Mouse (Mus musculus): ENCODE measurements around the gene Rtkn2. TPM values are rescaled to one million over a fixed set of nuclear protein-coding genes. Genes with fewer than 3 reads are reported as not detected.

The Rtkn2 gene
- polyA plus RNA-seq, 1 experiment, result 0.09 TPM

DNA sequence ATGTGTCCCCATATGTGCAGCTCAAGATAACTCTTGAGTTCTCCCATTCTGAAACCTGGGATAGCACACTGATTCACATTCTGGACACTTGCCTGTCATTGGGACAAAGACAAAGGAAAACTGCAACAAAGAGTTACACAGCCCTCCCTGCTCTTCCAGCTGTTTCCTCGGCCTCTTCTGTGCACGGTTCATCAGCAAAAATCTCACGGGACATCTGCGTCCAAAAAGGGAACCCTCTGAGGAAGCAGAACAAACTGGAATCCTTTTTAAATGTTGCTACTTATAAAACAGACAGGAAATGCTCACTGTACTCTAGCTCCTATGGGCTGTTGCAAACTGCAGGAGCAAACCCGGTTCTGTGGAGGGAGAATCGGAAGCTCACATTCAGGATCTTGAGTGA, 13.3 kb upstream of the Rtkn2 start:
- no peaks in the 10 kb centered on the region for H3K4me1 ChIP-seq (ENCODE audit: control insufficient read depth, insufficient read depth, insufficient read length)
- TF ChIP-seq POLR2A (IDR thresholded peaks at IDR 0.05; ENCODE audit: low read depth, low read length), result no peak
- no peak for TF ChIP-seq CTCF (IDR thresholded peaks at IDR 0.05; ENCODE audit: extremely low read depth, insufficient read depth, insufficient read length, insufficient replicate concordance)
- WGBS, result 6% methylated on average over 6 of the region's 6 CpGs

DNA sequence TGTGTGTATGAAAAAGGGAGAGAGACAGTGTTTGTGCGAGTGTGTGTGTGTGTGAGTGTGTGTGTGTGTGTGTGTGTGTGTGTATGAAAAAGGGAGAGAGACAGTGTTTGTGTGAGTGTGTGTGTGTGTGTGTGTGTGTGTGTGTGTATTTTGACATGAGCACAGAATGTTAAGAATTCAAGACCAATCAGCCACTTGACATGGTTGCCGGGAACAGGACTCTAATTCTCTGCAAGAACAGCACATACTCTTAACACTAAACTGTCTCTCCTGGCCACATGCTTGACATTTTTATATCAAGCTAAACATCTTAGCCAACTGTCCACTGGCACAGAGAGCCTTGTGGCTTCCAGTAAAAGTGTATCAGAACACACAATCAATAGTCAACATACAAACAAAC, 12.4 kb upstream of the Rtkn2 start:
- Histone ChIP-seq H3K27ac (ENCODE audit: insufficient read depth, low read length) (no peak overlapping the region), H3K36me3 (ENCODE audit: control insufficient read depth, insufficient read depth, low read length) (no peaks in the 10 kb centered on the region), H3K4me1 (ENCODE audit: control insufficient read depth, insufficient read depth, insufficient read length) (no peaks in the 10 kb centered on the region), H3K4me3 (ENCODE audit: extremely low read depth, insufficient read depth, insufficient read length) (no peak overlapping the region), H3K27me3 (ENCODE audit: control insufficient read depth, insufficient read depth, low read length) (no peaks in the 10 kb centered on the region)
- 88% methylated on average over 2 of the region's 2 CpGs for WGBS
- no peak for DNase-seq (ENCODE audit: low read depth in 1 of 2, low spot score in 2 of 2)
- TF ChIP-seq POLR2A (IDR thresholded peaks at IDR 0.05; ENCODE audit: low read depth, low read length) (no peak), CTCF (IDR thresholded peaks at IDR 0.05; ENCODE audit: extremely low read depth, insufficient read depth, insufficient read length, insufficient replicate concordance) (no peak)

More for the DNA sequence above, 13.3 kb upstream of the Rtkn2 start:
- Histone ChIP-seq H3K36me3 (ENCODE audit: control insufficient read depth, insufficient read depth, low read length) (no peaks in the 10 kb centered on the region), H3K27me3 (ENCODE audit: control insufficient read depth, insufficient read depth, low read length) (no peaks in the 10 kb centered on the region), H3K4me3 (ENCODE audit: extremely low read depth, insufficient read depth, insufficient read length) (no peak overlapping the region), H3K27ac (ENCODE audit: insufficient read depth, low read length) (no peak overlapping the region)
- DNase-seq (ENCODE audit: low read depth in 1 of 2, low spot score in 2 of 2), result no peak

DNA sequence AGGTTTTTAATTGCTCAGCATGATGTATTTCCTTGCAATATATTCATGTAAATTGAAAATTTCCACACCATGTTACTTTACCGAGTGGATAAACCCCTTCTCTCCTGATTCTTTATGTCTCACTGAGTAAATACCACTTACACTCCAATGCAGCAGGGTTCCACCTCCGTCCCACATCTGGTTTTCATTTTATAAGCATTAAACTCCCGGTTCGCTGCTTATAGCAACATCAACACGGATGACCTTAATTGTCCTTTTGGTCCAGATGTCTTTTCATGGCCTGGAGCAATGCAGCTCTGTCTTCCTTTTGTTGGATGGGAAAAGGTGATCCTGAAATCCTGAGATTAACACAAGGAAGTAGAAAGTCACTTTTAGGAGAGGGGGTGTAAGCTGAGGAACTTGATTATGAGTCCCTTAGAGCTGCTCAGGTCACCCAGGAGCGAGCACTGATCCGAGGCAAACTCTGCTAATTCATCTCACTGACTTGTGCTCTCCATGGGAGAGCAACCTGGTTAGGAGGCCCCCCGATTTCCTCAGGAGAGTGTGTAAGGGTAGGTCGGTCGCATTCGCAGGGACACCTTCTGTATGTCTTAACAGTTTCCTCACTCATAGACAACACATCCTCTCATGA, 8.1 kb upstream of the Rtkn2 start:
- DNase-seq (ENCODE audit: low read depth in 1 of 2, low spot score in 2 of 2), result no peak
- Histone ChIP-seq H3K4me3 (ENCODE audit: extremely low read depth, insufficient read depth, insufficient read length) (no peak overlapping the region), H3K36me3 (ENCODE audit: control insufficient read depth, insufficient read depth, low read length) (no peaks in the 10 kb centered on the region), H3K27ac (ENCODE audit: insufficient read depth, low read length) (no peak overlapping the region), H3K27me3 (ENCODE audit: control insufficient read depth, insufficient read depth, low read length) (no peaks in the 10 kb centered on the region), H3K4me1 (ENCODE audit: control insufficient read depth, insufficient read depth, insufficient read length) (no peaks in the 10 kb centered on the region)
- 92% methylated on average over 11 of the region's 11 CpGs for WGBS
- no peak for TF ChIP-seq CTCF (IDR thresholded peaks at IDR 0.05; ENCODE audit: extremely low read depth, insufficient read depth, insufficient read length, insufficient replicate concordance)
- no peak for TF ChIP-seq POLR2A (IDR thresholded peaks at IDR 0.05; ENCODE audit: low read depth, low read length)

DNA sequence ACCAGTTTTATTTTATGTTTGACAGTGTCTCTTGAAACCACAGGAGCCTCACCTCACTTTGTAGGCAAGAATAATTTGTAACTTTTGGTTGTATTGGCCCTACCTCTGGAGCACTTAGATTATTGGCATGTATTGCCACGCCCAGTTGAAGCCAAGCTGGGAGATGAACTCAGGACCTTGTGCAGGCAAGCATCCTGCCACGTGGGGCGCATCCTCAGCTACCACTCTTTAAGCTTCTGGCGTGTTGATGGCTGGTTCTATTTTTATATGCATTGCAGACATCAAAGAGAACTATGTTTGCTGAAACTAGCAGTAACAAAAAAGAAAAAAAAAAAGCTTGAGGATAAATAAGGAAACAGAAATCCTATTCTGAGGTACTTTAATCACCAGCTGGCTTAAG, 2.1 kb upstream of the Rtkn2 start:
- H3K36me3 ChIP-seq (ENCODE audit: control insufficient read depth, insufficient read depth, low read length), result no peaks in the 10 kb centered on the region
- H3K4me1 ChIP-seq (ENCODE audit: control insufficient read depth, insufficient read depth, insufficient read length), result peaks cover 4% of the 10 kb centered on the region; the same call in 1 of the 2 replicates
- no peak overlapping the region for H3K4me3 ChIP-seq (ENCODE audit: extremely low read depth, insufficient read depth, insufficient read length)
- WGBS, result 55% methylated on average over 4 of the region's 4 CpGs
- H3K27ac ChIP-seq (ENCODE audit: insufficient read depth, low read length), result no peak overlapping the region
- DNase-seq (ENCODE audit: low read depth in 1 of 2, low spot score in 2 of 2), result no peak
- TF ChIP-seq POLR2A (IDR thresholded peaks at IDR 0.05; ENCODE audit: low read depth, low read length) (no peak), CTCF (IDR thresholded peaks at IDR 0.05; ENCODE audit: extremely low read depth, insufficient read depth, insufficient read length, insufficient replicate concordance) (no peak)
- no peaks in the 10 kb centered on the region for H3K27me3 ChIP-seq (ENCODE audit: control insufficient read depth, insufficient read depth, low read length)

DNA sequence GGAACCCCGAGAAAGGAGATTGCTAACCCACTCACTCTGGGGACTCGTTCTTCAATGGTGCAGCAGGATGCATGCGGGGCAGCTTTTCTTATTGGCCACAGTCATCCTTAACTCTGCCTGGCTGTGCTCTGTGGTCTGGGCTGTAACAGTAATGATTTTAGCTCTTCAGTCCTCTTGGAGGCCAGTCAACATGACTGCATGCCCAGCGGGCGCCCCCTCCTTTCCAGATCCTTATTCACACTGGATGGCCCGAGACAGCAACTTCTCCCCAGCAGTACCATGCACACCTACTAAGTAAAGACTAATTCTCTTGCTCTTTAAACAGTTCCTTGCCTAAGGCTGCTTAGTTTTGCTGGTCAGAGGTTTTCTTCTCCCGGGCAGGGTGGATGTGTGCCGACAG, 4.4 kb downstream of the Rtkn2 start:
- H3K27me3 ChIP-seq (ENCODE audit: control insufficient read depth, insufficient read depth, low read length), result no peaks in the 10 kb centered on the region
- H3K4me3 ChIP-seq (ENCODE audit: extremely low read depth, insufficient read depth, insufficient read length), result no peak overlapping the region
- TF ChIP-seq CTCF (IDR thresholded peaks at IDR 0.05; ENCODE audit: extremely low read depth, insufficient read depth, insufficient read length, insufficient replicate concordance), result no peak
- TF ChIP-seq POLR2A (IDR thresholded peaks at IDR 0.05; ENCODE audit: low read depth, low read length), result no peak
- peaks cover 4% of the 10 kb centered on the region; the same call in 1 of the 2 replicates for H3K4me1 ChIP-seq (ENCODE audit: control insufficient read depth, insufficient read depth, insufficient read length)
- H3K27ac ChIP-seq (ENCODE audit: insufficient read depth, low read length), result no peak overlapping the region
- H3K36me3 ChIP-seq (ENCODE audit: control insufficient read depth, insufficient read depth, low read length), result no peaks in the 10 kb centered on the region
- no peak for DNase-seq (ENCODE audit: low read depth in 1 of 2, low spot score in 2 of 2)
- WGBS, result 93% methylated on average over 8 of the region's 8 CpGs

DNA sequence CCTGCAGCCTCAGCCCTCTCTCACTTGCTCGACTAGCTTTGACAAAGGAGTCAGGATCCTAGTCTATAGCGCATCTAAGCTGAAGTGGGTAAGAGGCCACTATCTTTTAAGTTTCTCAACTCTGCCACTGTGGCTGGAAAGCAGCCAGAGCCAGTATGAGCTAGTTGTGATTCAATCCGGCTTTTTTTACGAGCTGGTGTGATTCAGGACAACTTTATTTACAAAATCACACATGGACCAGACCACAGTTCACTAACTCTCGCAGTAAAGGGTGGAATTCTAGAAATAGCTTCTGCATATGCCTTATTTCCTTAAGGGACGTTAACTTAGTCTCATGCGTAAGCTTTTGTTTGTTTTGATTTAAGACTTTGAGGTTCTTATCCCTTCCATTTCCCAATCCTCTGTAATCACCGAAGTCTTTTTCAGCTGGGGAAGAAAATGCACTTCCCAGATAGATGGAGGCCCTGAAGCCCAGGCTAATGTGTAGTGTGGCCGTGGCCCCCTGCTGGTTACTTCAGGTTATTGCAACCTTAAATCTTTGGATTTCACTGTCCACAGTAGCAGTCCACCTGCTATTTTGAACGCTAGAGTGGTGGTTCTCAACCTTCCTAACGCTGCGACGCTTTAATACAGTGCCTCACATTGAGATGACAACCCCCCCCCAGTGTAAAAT, 5.0 kb downstream of the Rtkn2 start:
- Histone ChIP-seq H3K36me3 (ENCODE audit: control insufficient read depth, insufficient read depth, low read length) (no peaks in the 10 kb centered on the region), H3K27ac (ENCODE audit: insufficient read depth, low read length) (no peak overlapping the region), H3K4me3 (ENCODE audit: extremely low read depth, insufficient read depth, insufficient read length) (no peak overlapping the region), H3K27me3 (ENCODE audit: control insufficient read depth, insufficient read depth, low read length) (no peaks in the 10 kb centered on the region), H3K4me1 (ENCODE audit: control insufficient read depth, insufficient read depth, insufficient read length) (peaks cover 4% of the 10 kb centered on the region; the same call in 1 of the 2 replicates)
- peak; percentile 18 to 27 for DNase-seq (ENCODE audit: low read depth in 1 of 2, low spot score in 2 of 2)
- WGBS, result 45% methylated on average over 13 of the region's 13 CpGs
- TF ChIP-seq POLR2A (IDR thresholded peaks at IDR 0.05; ENCODE audit: low read depth, low read length) (no peak), CTCF (IDR thresholded peaks at IDR 0.05; ENCODE audit: extremely low read depth, insufficient read depth, insufficient read length, insufficient replicate concordance) (peak; percentile 46; the same call in 1 of the 2 replicates)

DNA sequence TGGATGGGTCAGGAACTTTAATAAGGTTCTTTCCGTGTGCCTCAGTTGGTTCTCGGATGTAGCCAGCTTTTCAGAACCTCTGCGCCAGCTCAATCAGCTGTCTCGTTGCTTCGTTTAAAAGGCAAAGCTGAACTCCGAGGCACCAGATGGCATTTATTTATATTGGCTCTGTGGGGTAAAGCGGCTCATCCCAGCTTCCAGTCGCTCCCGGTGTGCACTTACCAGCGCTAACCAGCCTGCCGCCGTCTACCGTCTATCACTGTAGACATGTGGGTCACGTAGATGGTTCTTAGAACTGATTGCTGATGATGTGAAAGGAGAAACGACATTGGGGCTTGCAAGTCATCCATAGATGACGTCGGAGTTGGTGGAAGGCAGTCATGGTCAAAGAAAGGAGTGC, 5.7 kb downstream of the Rtkn2 start:
- no peak for DNase-seq (ENCODE audit: low read depth in 1 of 2, low spot score in 2 of 2)
- no peak overlapping the region for H3K27ac ChIP-seq (ENCODE audit: insufficient read depth, low read length)
- 93% methylated on average over 17 of the region's 17 CpGs for WGBS
- no peaks in the 10 kb centered on the region for H3K36me3 ChIP-seq (ENCODE audit: control insufficient read depth, insufficient read depth, low read length)
- no peaks in the 10 kb centered on the region for H3K27me3 ChIP-seq (ENCODE audit: control insufficient read depth, insufficient read depth, low read length)
- no peak for TF ChIP-seq POLR2A (IDR thresholded peaks at IDR 0.05; ENCODE audit: low read depth, low read length)
- no peak for TF ChIP-seq CTCF (IDR thresholded peaks at IDR 0.05; ENCODE audit: extremely low read depth, insufficient read depth, insufficient read length, insufficient replicate concordance)
- no peak overlapping the region for H3K4me3 ChIP-seq (ENCODE audit: extremely low read depth, insufficient read depth, insufficient read length)
- H3K4me1 ChIP-seq (ENCODE audit: control insufficient read depth, insufficient read depth, insufficient read length), result no peaks in the 10 kb centered on the region

Measured in spleen, adult 2 months (tissue).